Mouse (Mus musculus) heart, embryonic 12.5 days (tissue): Measurements from ENCODE around the gene 6430548M08Rik. TPM values are rescaled to one million over a fixed set of nuclear protein-coding genes. Genes with fewer than 3 reads are reported as not detected.
A peak's percentile ranks its signal among the peaks of the same experiment; 100 is the strongest.

Experiments
- ATAC-seq: fragments of 200-750 bp; cut with Nextera tagmentation; 2 replicates; pipeline ENCODE4 v1.8.0; 2017; ENCODE audit warnings: moderate TSS enrichment, moderate library complexity; ENCODE audit not compliant: insufficient number of reproducible peaks, low FRiP score
- H3K27ac ChIP-seq: fragments of 300-500 bp; sonication (generic); 2 replicates; pipeline ENCODE4 v1.5.1; 2016; ENCODE audit warnings: mild to moderate bottlenecking, moderate library complexity; ENCODE audit not compliant: poor library complexity, severe bottlenecking
- H3K27me3 ChIP-seq: fragments of 300-500 bp; sonication (generic); replicated peaks from 2 replicates; pipeline ENCODE4 v1.6.1; 2016; ENCODE audit warnings: mild to moderate bottlenecking, moderate library complexity
- H3K36me3 ChIP-seq: fragments of 300-500 bp; sonication (generic); 2 replicates; pipeline ENCODE4 v1.6.1; 2016; ENCODE audit warnings: mild to moderate bottlenecking, moderate library complexity
- H3K4me1 ChIP-seq: fragments of 300-500 bp; sonication (generic); replicated peaks from 2 replicates; pipeline ENCODE4 v1.6.1; 2016; ENCODE audit warnings: mild to moderate bottlenecking
- H3K4me2 ChIP-seq: fragments of 300-500 bp; sonication (generic); 2 replicates; pipeline ENCODE4 v1.6.1; 2016; ENCODE audit warnings: mild to moderate bottlenecking, moderate library complexity
- H3K4me3 ChIP-seq: fragments of 300-500 bp; sonication (generic); 2 replicates; pipeline ENCODE4 v1.5.1; 2016; ENCODE audit warnings: mild to moderate bottlenecking
- H3K9ac ChIP-seq: fragments of 300-500 bp; sonication (generic); 2 replicates; pipeline ENCODE4 v1.6.1; 2016; ENCODE audit warnings: mild to moderate bottlenecking, moderate library complexity
- H3K9me3 ChIP-seq: fragments of 300-500 bp; sonication (generic); replicated peaks from 2 replicates; pipeline ENCODE4 v1.6.1; 2016; ENCODE audit warnings: mild to moderate bottlenecking, moderate library complexity
- WGBS: fragments of 180-500 bp; shearing (Covaris S2); methylation state at CpG from one replicate; pipeline ENCODE4 v1.1.7; 2016; 5-methylcytosine and 5-hydroxymethylcytosine counted together
- polyA plus RNA-seq: library from polyadenylated mRNA; unstranded; fragments of >200 nt; fragmentation: Nextera tagmentation; extraction: Ambion mirVana; gene quantifications from 2 replicates; pipeline ENCODE4 v1.2.1, GENCODE M21; 2016

6430548M08Rik gene
- polyA plus RNA-seq, 1 experiment from 2014 or later, result 13.8 TPM

DNA sequence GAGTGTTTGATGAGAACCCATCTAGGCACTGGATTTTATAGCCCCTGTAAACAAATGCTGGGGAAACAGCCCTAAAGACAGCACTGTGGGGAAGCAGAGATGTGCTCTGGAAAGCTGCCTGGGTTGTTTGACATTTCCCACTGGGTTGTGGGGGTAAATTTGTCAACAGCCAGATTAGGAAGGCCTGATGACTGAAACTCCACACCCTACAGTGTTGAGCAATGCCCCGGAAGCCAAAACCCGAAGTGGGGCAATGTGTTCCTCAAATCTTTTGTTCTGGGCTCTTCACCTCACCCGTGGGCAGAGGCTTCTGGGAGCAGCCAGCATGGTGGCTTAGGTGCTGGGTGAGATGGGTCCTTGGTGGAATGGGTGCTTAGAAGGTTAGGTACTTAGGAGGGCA lies 4.8 kb upstream of the 6430548M08Rik start:
- H3K27me3 ChIP-seq, result no peaks in the 10 kb centered on the region
- no peaks in the 10 kb centered on the region for H3K9me3 ChIP-seq
- 38% methylated on average over 3 of the region's 3 CpGs for WGBS
- no peak overlapping the region for H3K27ac ChIP-seq
- no peak overlapping the region for H3K9ac ChIP-seq
- no peak overlapping the region for H3K4me2 ChIP-seq
- peaks cover 29% of the 10 kb centered on the region for H3K4me1 ChIP-seq
- no peak for ATAC-seq
- no peak overlapping the region for H3K4me3 ChIP-seq
- no peaks in the 10 kb centered on the region for H3K36me3 ChIP-seq

DNA sequence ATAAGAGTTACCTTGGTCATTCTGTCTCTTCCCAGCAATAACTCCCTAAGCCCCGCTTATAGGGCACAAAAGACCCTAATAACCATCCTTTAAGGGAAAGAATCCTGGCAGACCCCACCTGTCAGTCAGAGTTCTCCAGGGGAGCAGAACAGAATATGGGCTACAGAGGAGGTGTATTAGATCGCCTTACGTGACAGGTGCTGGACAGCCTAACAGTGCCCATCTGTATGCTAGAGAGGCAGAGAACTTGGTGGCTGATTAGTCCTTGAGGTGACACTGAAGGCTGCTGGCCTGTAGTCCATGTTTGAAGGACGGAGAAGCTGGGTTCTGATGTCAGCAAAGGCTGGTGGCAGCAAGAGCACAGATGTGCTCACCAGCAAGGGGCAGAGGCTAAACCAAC lies 3.0 kb upstream of the 6430548M08Rik start:
- Histone ChIP-seq H3K4me1 (peaks cover 23% of the 10 kb centered on the region), H3K9me3 (peaks cover 2% of the 10 kb centered on the region; the same call in 1 of the 2 replicates), H3K9ac (no peak overlapping the region), H3K4me2 (no peak overlapping the region), H3K36me3 (no peaks in the 10 kb centered on the region), H3K27ac (no peak overlapping the region), H3K27me3 (peaks cover 14% of the 10 kb centered on the region; the same call in 1 of the 2 replicates), H3K4me3 (no peak overlapping the region)
- 78% methylated on average over 4 of the region's 4 CpGs for WGBS
- no peak for ATAC-seq

DNA sequence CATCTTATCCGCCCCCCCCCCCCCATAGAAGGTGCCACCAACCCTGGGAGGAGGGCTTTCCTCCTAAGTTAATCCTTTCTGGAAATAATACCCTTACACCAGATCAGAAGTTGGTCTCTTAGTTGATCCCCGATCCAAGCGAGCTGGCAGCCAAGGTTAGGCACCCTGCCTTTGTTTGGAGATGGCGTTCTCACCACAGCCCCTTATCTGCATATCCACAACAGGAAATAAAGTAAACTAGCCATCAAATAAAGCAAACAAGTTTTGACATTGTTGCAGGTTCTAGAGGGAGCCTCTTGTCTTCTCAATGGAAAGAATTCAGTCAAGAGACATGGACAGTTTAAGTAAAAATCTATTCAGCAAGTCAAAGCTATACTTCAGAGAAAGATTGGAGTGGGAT lies 2.6 kb upstream of the 6430548M08Rik start:
- H3K9me3 ChIP-seq, result peaks cover 3% of the 10 kb centered on the region; the same call in 1 of the 2 replicates
- ATAC-seq, result no peak
- H3K4me2 ChIP-seq, result no peak overlapping the region
- no peak overlapping the region for H3K4me3 ChIP-seq
- H3K4me1 ChIP-seq, result peaks cover 22% of the 10 kb centered on the region
- H3K9ac ChIP-seq, result no peak overlapping the region
- no peak overlapping the region for H3K27ac ChIP-seq
- H3K27me3 ChIP-seq, result peaks cover 15% of the 10 kb centered on the region; the same call in 1 of the 2 replicates
- WGBS, result 57% methylated on average over 4 of the region's 4 CpGs
- H3K36me3 ChIP-seq, result no peaks in the 10 kb centered on the region

DNA sequence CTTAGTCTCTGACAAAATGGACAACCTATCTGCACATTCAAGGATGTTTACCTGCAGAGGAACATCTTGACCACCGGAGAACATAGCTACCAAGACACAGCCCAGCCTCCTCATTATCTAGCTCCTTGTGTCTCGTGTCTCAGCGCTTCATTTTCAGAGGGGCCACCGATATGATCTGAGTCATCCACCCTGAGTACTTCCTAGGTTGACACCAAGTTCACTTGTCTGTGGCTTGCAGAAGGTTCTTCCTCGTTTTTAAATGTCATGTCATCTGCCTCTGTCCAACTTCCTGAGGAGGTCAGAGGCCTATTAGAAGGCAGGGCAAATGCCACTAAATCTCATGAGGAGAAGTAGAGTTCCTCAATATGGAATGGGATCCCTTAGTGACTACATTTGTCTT lies 1.4 kb upstream of the 6430548M08Rik start:
- no peaks in the 10 kb centered on the region for H3K36me3 ChIP-seq
- H3K27ac ChIP-seq, result no peak overlapping the region
- peak overlapping the region; percentile 89; the same call in 1 of the 2 replicates for H3K4me2 ChIP-seq
- peaks cover 3% of the 10 kb centered on the region; the same call in 1 of the 2 replicates for H3K9me3 ChIP-seq
- peaks cover 15% of the 10 kb centered on the region; the same call in 1 of the 2 replicates for H3K27me3 ChIP-seq
- no peak for ATAC-seq
- 65% methylated on average over 5 of the region's 5 CpGs for WGBS
- no peak overlapping the region for H3K4me3 ChIP-seq
- no peak overlapping the region for H3K9ac ChIP-seq
- H3K4me1 ChIP-seq, result peaks cover 25% of the 10 kb centered on the region

DNA sequence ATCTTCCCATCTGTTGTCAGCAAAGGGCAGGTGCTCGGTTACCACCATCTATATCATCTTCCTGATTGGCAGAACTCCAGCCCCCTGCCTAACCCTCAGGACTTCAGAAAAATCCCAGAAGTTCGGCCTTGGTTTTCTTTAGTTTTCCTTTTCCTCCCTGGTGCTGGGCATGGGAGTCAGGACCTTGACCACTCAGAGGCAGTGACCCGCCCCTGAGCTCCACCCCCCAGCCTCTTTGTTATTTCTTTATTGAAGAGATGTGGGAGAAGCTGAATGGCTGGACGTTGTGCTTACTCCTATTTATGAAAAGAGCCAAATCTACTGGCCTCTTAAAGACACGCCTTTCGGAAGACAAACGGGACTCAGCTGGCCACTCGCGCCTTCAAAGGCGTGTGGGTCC lies 646 bp upstream of the 6430548M08Rik start:
- Histone ChIP-seq H3K4me1 (peaks cover 30% of the 10 kb centered on the region), H3K36me3 (no peaks in the 10 kb centered on the region), H3K4me2 (peak overlapping the region; percentile 89), H3K27me3 (peaks cover 15% of the 10 kb centered on the region; the same call in 1 of the 2 replicates), H3K27ac (peak overlapping the region; percentile 87), H3K9ac (peak overlapping the region; percentile 72), H3K4me3 (peak overlapping the region; percentile 79), H3K9me3 (peaks cover 3% of the 10 kb centered on the region; the same call in 1 of the 2 replicates)
- peak; percentile 43 for ATAC-seq
- WGBS, result 3% methylated on average over 10 of the region's 10 CpGs

DNA sequence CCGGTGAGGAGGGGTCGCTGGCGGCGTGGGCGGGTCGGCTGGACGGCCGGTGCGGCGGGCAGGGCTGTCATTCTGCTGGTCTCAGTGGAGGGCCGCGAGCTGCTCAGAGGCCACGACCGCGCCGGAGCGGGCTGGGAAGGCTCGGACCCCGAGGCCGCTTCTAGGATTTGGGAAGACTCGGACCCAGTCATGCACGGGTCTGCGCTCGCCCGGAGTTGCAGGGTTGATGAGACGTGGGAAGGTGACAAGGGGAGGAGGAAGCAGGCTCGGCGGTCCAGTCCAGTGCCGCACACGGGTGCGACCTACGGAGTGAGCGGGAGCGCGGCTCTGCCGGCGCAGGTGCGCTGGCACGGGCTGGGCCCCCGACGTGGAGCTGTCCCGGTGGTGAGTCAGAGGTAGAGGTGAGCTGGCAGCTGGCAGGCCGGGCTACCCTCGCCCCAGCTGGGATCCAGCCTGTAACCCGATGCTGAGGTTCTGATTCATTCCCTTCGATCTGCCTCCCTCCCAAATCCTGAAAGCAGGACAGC lies 426 bp downstream of the 6430548M08Rik start:
- peak overlapping the region; percentile 79 for H3K4me3 ChIP-seq
- peak overlapping the region; percentile 42 for H3K27ac ChIP-seq
- WGBS, result 1% methylated on average over 45 of the region's 46 CpGs
- H3K9me3 ChIP-seq, result peaks cover 3% of the 10 kb centered on the region; the same call in 1 of the 2 replicates
- peaks cover 15% of the 10 kb centered on the region; the same call in 1 of the 2 replicates for H3K27me3 ChIP-seq
- H3K4me1 ChIP-seq, result peaks cover 41% of the 10 kb centered on the region
- ATAC-seq, result peak; percentile 40
- H3K36me3 ChIP-seq, result no peaks in the 10 kb centered on the region
- H3K4me2 ChIP-seq, result peak overlapping the region; percentile 89
- H3K9ac ChIP-seq, result peak overlapping the region; percentile 85

DNA sequence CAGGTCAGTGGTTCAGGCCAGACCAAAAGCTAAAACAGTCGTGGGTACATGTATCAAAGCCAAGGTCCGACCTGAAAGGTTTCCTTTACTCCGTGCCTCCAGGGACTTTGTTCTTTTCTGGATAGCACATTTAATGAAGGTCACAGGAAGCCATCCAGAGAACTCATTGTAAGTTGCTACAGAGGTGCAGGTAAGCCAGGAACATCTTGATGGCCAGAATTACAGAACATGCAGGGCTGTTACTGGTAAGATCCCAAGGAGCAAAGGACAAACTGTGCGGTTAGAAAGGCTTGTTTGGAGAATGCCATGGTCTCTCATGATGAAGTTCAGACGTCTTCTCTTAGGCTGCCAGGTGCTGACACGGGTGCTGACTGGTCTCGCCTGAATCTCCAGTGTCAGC lies 2.6 kb downstream of the 6430548M08Rik start:
- 66% methylated on average over 7 of the region's 7 CpGs for WGBS
- Histone ChIP-seq H3K36me3 (no peaks in the 10 kb centered on the region), H3K9ac (no peak overlapping the region), H3K4me1 (peaks cover 63% of the 10 kb centered on the region), H3K4me2 (no peak overlapping the region), H3K27ac (no peak overlapping the region), H3K27me3 (peaks cover 15% of the 10 kb centered on the region; the same call in 1 of the 2 replicates), H3K4me3 (no peak overlapping the region), H3K9me3 (peaks cover 3% of the 10 kb centered on the region; the same call in 1 of the 2 replicates)
- ATAC-seq, result no peak

DNA sequence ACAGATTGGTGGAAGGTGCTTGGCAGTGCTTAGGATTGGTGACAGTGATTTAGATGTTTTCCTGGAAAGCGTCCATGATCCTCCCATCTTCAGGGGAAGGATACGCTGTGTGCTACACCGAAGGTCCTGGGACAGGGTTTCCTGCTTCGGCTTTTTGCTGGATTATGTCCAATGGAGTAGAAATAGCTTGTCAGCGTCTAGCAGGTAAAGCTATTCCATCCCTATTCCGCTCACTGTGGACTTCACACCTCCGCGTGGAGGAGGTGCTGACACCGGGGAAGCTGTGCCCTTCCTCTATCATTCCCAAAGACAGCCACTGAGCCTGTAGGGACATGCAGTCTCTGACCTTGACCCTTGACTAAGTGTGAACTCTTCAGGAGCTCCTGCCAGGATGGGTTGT lies 4.2 kb downstream of the 6430548M08Rik start:
- peaks cover 15% of the 10 kb centered on the region; the same call in 1 of the 2 replicates for H3K27me3 ChIP-seq
- H3K4me1 ChIP-seq, result peaks cover 68% of the 10 kb centered on the region
- peaks cover 3% of the 10 kb centered on the region; the same call in 1 of the 2 replicates for H3K9me3 ChIP-seq
- no peak overlapping the region for H3K9ac ChIP-seq
- no peak overlapping the region for H3K27ac ChIP-seq
- no peaks in the 10 kb centered on the region for H3K36me3 ChIP-seq
- no peak overlapping the region for H3K4me2 ChIP-seq
- no peak overlapping the region for H3K4me3 ChIP-seq
- ATAC-seq, result no peak
- 70% methylated on average over 9 of the region's 9 CpGs for WGBS

DNA sequence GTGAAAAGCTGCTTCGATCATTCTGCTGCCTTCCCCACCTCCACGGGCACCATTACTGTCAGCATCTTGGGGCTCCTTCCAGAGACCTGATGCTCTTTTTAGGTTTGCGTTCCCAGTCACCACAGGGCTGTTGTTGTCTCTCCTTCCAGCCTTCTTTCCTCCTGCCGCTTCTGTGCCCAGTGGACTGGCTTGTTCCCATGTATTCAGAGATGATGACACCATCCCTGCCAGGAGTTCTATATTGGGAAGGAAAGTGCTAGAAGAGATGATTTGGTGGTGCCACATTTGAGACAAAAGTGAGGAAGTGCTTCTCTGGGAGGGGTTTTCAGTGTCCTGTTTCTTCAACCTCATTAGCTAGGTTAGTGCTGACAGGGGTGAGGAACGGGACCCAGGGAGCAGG lies 4.9 kb downstream of the 6430548M08Rik start:
- H3K4me1 ChIP-seq, result peaks cover 72% of the 10 kb centered on the region
- H3K4me3 ChIP-seq, result no peak overlapping the region
- ATAC-seq, result no peak
- H3K9ac ChIP-seq, result no peak overlapping the region
- peaks cover 15% of the 10 kb centered on the region; the same call in 1 of the 2 replicates for H3K27me3 ChIP-seq
- WGBS, result 77% methylated on average over 5 of the region's 5 CpGs
- peaks cover 3% of the 10 kb centered on the region; the same call in 1 of the 2 replicates for H3K9me3 ChIP-seq
- peak overlapping the region; percentile 94; the same call in 1 of the 2 replicates for H3K27ac ChIP-seq
- H3K36me3 ChIP-seq, result no peaks in the 10 kb centered on the region
- no peak overlapping the region for H3K4me2 ChIP-seq

DNA sequence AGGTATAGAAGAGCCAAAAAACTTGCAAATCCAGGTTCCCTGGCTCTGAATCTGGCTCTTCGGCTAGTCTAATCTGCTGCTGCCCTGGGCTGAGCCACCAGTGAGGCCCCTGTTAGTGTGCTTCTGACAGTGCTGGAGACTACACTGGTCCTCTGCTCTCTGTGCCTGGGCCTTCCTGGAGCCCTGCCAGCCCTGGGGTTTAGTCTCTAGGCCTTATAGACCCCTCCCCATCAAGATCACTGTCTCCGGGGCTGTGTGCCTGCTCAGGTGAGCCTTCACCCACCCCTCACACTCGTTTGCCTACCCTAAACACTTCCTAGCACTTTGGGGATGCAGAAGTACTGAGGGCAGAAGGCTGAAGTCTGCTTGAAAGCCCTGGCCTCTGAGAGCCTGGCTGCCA lies 5.5 kb downstream of the 6430548M08Rik start:
- Histone ChIP-seq H3K27me3 (peaks cover 15% of the 10 kb centered on the region; the same call in 1 of the 2 replicates), H3K36me3 (no peaks in the 10 kb centered on the region), H3K4me3 (no peak overlapping the region), H3K27ac (peak overlapping the region; percentile 94), H3K4me1 (peaks cover 78% of the 10 kb centered on the region), H3K4me2 (peak overlapping the region; percentile 31), H3K9me3 (peaks cover 3% of the 10 kb centered on the region; the same call in 1 of the 2 replicates), H3K9ac (peak overlapping the region; percentile 15; the same call in 1 of the 2 replicates)
- ATAC-seq, result no peak
- 41% methylated on average over 3 of the region's 3 CpGs for WGBS

DNA sequence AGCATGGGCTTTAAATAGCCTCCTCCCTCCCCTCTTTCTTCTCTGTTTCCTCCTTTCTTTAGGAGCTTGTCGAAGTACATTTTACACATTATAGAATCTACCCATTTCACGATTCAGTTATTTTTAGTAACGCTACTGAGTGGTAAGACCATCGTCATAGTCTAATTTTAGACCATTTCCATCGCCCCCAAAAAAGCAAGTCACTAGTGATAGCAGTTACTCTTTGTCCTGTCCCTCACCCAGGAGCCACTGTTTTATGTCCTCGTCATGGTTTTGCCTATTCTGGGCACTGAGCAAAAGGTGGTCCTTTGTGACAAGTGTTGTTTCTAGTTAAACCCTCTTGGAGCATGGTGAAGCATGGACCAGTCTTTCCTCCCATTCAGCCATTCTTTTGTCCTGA lies 6.0 kb downstream of the 6430548M08Rik start:
- H3K27me3 ChIP-seq, result peaks cover 12% of the 10 kb centered on the region; the same call in 1 of the 2 replicates
- H3K4me1 ChIP-seq, result peaks cover 83% of the 10 kb centered on the region
- peak overlapping the region; percentile 31 for H3K4me2 ChIP-seq
- 21% methylated on average over 6 of the region's 6 CpGs for WGBS
- peak overlapping the region; percentile 94 for H3K27ac ChIP-seq
- peak overlapping the region; percentile 21 for H3K9ac ChIP-seq
- H3K4me3 ChIP-seq, result no peak overlapping the region
- H3K9me3 ChIP-seq, result peaks cover 3% of the 10 kb centered on the region; the same call in 1 of the 2 replicates
- no peak; the same call in 1 of the 2 replicates for ATAC-seq
- H3K36me3 ChIP-seq, result no peaks in the 10 kb centered on the region
